Mouse (Mus musculus): ENCODE results near the gene Bet1l. TPM values are rescaled to one million over a fixed set of nuclear protein-coding genes. Genes with fewer than 3 reads are reported as not detected.

Bet1l gene
- polyA plus RNA-seq (2014; fragmentation: Nextera tagmentation; extraction: Ambion mirVana), result 48.7 and 55.3 TPM in 2 replicates

- H3K4me1 ChIP-seq (ENCODE audit: control insufficient read depth, insufficient read depth, low read length), result peaks cover 13% of the 10 kb centered on the region
- ATAC-seq (ENCODE audit: insufficient number of reproducible peaks, insufficient read depth, low FRiP score, low read depth), result peak; percentile 30
- peak within 1 kb of the TSS; percentile 99 for H3K4me2 ChIP-seq (replicated peaks; ENCODE audit: low read depth, low read length)
- peak within 1 kb of the TSS; percentile 88 for H3K9ac ChIP-seq (replicated peaks; ENCODE audit: low read depth, low read length)
- no peaks in the 10 kb centered on the region for H3K27me3 ChIP-seq (ENCODE audit: control insufficient read depth, insufficient read depth, low read length)
- peak within 1 kb of the TSS; percentile 87 for H3K4me3 ChIP-seq (ENCODE audit: low read depth, low read length)
- peaks cover 56% of the 10 kb centered on the region for H3K36me3 ChIP-seq (ENCODE audit: control insufficient read depth, insufficient read depth, low read length)
- H3K9me3 ChIP-seq (ENCODE audit: control insufficient read depth, low read depth, low read length), result no peaks in the 10 kb centered on the region
- 36% methylated on average over 40 of the region's 40 CpGs for WGBS
- H3K27ac ChIP-seq (ENCODE audit: low read length), result peak within 1 kb of the TSS; percentile 94
These were observed at the start of gene Bet1l for GRCm38 (mm10) chr7:140857550-140858505. TSS of gene Bet1l (minus strand) at chr7:140857577.

DNA sequence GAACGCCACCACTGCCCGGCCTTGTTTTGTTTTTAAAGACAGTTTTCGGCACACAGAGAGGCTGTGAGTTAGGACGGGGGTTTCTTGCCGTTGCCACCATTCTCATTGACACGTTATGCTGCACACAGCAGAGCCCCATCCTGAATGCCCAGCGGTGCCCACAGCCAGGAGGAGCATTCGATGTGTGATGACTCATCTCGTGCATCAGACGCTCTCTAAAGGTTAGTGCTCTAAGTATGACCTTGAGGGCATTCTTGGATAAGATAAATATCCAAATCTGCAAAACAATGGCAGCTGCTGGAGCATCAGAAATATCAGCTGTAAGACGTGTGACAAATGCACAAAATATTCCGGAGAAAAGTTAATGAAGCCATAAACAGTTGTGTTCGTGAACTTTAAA, 49.8 kb upstream of the Bet1l start:
- Histone ChIP-seq H3K9me3 (ENCODE audit: control insufficient read depth, low read depth, low read length) (no peaks in the 10 kb centered on the region), H3K27ac (ENCODE audit: low read length) (no peak overlapping the region), H3K4me1 (ENCODE audit: control insufficient read depth, insufficient read depth, low read length) (no peaks in the 10 kb centered on the region), H3K9ac (replicated peaks; ENCODE audit: low read depth, low read length) (no peak overlapping the region), H3K27me3 (ENCODE audit: control insufficient read depth, insufficient read depth, low read length) (no peaks in the 10 kb centered on the region), H3K36me3 (ENCODE audit: control insufficient read depth, insufficient read depth, low read length) (no peaks in the 10 kb centered on the region), H3K4me2 (replicated peaks; ENCODE audit: low read depth, low read length) (no peak overlapping the region), H3K4me3 (ENCODE audit: low read depth, low read length) (no peak overlapping the region)
- no peak for ATAC-seq (ENCODE audit: insufficient number of reproducible peaks, insufficient read depth, low FRiP score, low read depth)
- 72% methylated on average over 13 of the region's 13 CpGs for WGBS

DNA sequence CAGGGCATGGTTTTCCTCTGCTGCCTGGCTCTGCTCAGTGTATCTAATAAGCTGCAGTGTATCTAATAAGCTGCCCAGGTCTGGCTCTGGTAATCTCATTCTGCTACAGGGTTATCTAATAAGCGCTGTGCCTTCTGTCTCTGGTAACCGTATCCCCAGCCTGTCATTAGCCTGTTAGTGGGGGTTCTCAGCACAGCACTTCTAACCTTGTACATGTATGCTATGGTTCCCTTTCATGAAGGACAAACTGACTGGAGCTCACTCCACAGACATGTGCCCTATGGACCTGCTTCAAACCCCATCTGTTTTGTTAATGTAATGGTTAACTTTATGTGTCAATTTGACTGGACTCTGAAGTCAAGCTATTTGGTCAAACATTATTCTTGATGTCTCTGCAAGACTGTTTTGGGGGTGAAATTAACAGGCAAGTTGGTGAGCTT, 48.3 kb upstream of the Bet1l start:
- Histone ChIP-seq H3K9me3 (ENCODE audit: control insufficient read depth, low read depth, low read length) (no peaks in the 10 kb centered on the region), H3K36me3 (ENCODE audit: control insufficient read depth, insufficient read depth, low read length) (no peaks in the 10 kb centered on the region), H3K27ac (ENCODE audit: low read length) (no peak overlapping the region), H3K4me1 (ENCODE audit: control insufficient read depth, insufficient read depth, low read length) (no peaks in the 10 kb centered on the region), H3K4me3 (ENCODE audit: low read depth, low read length) (no peak overlapping the region), H3K9ac (replicated peaks; ENCODE audit: low read depth, low read length) (no peak overlapping the region), H3K4me2 (replicated peaks; ENCODE audit: low read depth, low read length) (no peak overlapping the region), H3K27me3 (ENCODE audit: control insufficient read depth, insufficient read depth, low read length) (no peaks in the 10 kb centered on the region)
- ATAC-seq (ENCODE audit: insufficient number of reproducible peaks, insufficient read depth, low FRiP score, low read depth), result no peak
- 77% methylated on average over 2 of the region's 2 CpGs for WGBS

DNA sequence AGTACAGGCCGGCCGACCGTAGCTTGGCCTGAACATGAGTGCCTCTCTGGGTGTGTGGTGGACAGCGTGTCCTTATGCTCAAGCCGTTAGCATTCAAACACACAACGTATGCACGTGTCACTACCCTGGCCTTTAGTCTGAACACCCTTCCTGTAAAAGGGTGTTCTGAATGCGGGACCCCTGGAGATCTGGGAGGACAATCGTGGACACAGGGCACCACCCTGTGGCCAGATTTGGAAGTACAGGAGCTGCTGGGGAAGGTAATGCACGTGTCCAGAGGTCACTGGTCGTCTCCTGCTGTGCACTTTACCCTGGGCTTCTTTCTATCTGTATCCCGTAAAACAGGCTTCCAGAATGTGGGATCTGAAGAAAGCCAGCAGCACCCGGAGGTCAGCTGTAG, 45.8 kb upstream of the Bet1l start:
- Histone ChIP-seq H3K36me3 (ENCODE audit: control insufficient read depth, insufficient read depth, low read length) (peaks cover 10% of the 10 kb centered on the region), H3K9ac (replicated peaks; ENCODE audit: low read depth, low read length) (no peak overlapping the region), H3K4me2 (replicated peaks; ENCODE audit: low read depth, low read length) (no peak overlapping the region), H3K9me3 (ENCODE audit: control insufficient read depth, low read depth, low read length) (no peaks in the 10 kb centered on the region), H3K4me1 (ENCODE audit: control insufficient read depth, insufficient read depth, low read length) (no peaks in the 10 kb centered on the region), H3K27me3 (ENCODE audit: control insufficient read depth, insufficient read depth, low read length) (no peaks in the 10 kb centered on the region), H3K27ac (ENCODE audit: low read length) (no peak overlapping the region), H3K4me3 (ENCODE audit: low read depth, low read length) (no peak overlapping the region)
- peak; percentile 35; the same call in 1 of the 2 replicates for ATAC-seq (ENCODE audit: insufficient number of reproducible peaks, insufficient read depth, low FRiP score, low read depth)
- 24% methylated on average over 13 of the region's 13 CpGs for WGBS

GRCm38 (mm10) chr7:140902036-140902875, 44.9 kb upstream of the Bet1l start:
- Histone ChIP-seq H3K36me3 (ENCODE audit: control insufficient read depth, insufficient read depth, low read length) (peaks cover 18% of the 10 kb centered on the region), H3K9me3 (ENCODE audit: control insufficient read depth, low read depth, low read length) (no peaks in the 10 kb centered on the region), H3K4me1 (ENCODE audit: control insufficient read depth, insufficient read depth, low read length) (no peaks in the 10 kb centered on the region), H3K4me2 (replicated peaks; ENCODE audit: low read depth, low read length) (no peak overlapping the region), H3K27ac (ENCODE audit: low read length) (no peak overlapping the region), H3K9ac (replicated peaks; ENCODE audit: low read depth, low read length) (no peak overlapping the region), H3K4me3 (ENCODE audit: low read depth, low read length) (no peak overlapping the region), H3K27me3 (ENCODE audit: control insufficient read depth, insufficient read depth, low read length) (no peaks in the 10 kb centered on the region)
- ATAC-seq (ENCODE audit: insufficient number of reproducible peaks, insufficient read depth, low FRiP score, low read depth), result no peak
- 79% methylated on average over 15 of the region's 15 CpGs for WGBS

DNA sequence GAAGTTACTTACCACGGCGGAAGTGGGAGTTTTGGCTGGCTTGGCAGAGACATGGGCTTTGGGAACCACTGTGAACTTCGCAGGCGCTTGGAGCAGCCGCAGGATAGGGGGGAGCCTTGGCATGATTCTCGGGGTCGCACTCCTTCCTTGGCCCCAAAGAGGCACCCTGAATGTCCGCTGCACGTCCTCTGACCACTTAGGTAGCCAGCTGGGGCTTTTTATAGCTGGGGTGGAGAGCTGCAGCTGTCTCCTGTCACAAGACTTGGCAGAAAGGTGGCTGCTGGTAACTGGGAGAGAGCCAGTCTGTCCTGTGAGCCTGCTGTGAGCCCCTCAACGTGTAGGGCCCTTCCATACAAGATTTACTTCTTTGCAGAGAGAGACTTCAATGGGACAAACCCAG, 42.8 kb upstream of the Bet1l start, which contains the start of gene Cox8b:
Cox8b (minus strand) TSS at position 227 of the 400 bp plus-strand sequence.
- Histone ChIP-seq H3K36me3 (ENCODE audit: control insufficient read depth, insufficient read depth, low read length) (peaks cover 27% of the 10 kb centered on the region), H3K4me2 (replicated peaks; ENCODE audit: low read depth, low read length) (no peak within 1 kb of the TSS), H3K9ac (replicated peaks; ENCODE audit: low read depth, low read length) (no peak within 1 kb of the TSS), H3K4me3 (ENCODE audit: low read depth, low read length) (no peak within 1 kb of the TSS), H3K9me3 (ENCODE audit: control insufficient read depth, low read depth, low read length) (no peaks in the 10 kb centered on the region), H3K27me3 (ENCODE audit: control insufficient read depth, insufficient read depth, low read length) (no peaks in the 10 kb centered on the region), H3K27ac (ENCODE audit: low read length) (no peak within 1 kb of the TSS), H3K4me1 (ENCODE audit: control insufficient read depth, insufficient read depth, low read length) (no peaks in the 10 kb centered on the region)
- ATAC-seq (ENCODE audit: insufficient number of reproducible peaks, insufficient read depth, low FRiP score, low read depth), result no peak
- WGBS, result 51% methylated on average over 10 of the region's 10 CpGs

DNA sequence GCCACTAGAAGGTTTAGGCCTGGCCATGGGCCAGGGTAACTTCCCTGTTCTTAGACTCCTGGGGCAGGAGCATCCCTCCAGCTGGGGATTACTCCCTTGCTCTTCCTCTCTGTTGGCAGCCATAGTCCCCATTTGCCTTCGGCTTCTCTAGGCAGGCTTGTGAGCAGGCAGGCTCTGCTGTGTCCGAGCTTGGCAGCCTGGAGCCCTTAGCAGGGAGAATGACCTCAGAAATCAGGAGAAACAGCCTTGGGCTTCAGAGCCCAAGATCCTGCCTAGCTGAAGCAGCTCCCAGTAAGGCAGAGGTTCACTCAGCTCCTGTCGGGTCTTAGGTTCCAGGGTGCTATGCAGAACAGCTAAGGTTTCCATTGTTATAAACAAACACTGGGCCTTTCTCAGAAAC, 41.7 kb upstream of the Bet1l start:
- no peak overlapping the region for H3K27ac ChIP-seq (ENCODE audit: low read length)
- ATAC-seq (ENCODE audit: insufficient number of reproducible peaks, insufficient read depth, low FRiP score, low read depth), result no peak
- peaks cover 34% of the 10 kb centered on the region for H3K36me3 ChIP-seq (ENCODE audit: control insufficient read depth, insufficient read depth, low read length)
- no peak overlapping the region for H3K4me2 ChIP-seq (replicated peaks; ENCODE audit: low read depth, low read length)
- WGBS, result 69% methylated on average over 3 of the region's 3 CpGs
- H3K27me3 ChIP-seq (ENCODE audit: control insufficient read depth, insufficient read depth, low read length), result no peaks in the 10 kb centered on the region
- H3K4me1 ChIP-seq (ENCODE audit: control insufficient read depth, insufficient read depth, low read length), result no peaks in the 10 kb centered on the region
- no peaks in the 10 kb centered on the region for H3K9me3 ChIP-seq (ENCODE audit: control insufficient read depth, low read depth, low read length)
- H3K4me3 ChIP-seq (ENCODE audit: low read depth, low read length), result no peak overlapping the region
- no peak overlapping the region for H3K9ac ChIP-seq (replicated peaks; ENCODE audit: low read depth, low read length)

DNA sequence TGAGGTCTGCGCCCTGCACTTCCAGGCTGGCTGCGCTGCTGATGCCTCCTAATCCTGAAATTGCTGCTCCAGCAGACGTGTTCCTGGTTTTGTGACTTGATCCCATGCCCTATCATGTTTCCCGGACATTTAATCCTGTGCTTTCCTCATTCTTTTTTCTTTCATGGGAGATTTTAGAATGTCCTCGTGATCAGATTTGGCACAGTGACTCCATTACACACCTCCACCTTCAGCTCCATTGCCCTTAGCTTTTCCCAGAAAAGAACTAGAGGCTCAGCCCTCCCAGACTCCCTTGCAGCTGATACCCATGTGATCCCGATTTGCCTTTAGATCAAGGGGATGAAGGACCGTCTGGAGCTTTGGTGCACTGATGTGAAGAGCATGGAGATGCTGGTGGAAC, 40.5 kb upstream of the Bet1l start:
- H3K9me3 ChIP-seq (ENCODE audit: control insufficient read depth, low read depth, low read length), result no peaks in the 10 kb centered on the region
- H3K36me3 ChIP-seq (ENCODE audit: control insufficient read depth, insufficient read depth, low read length), result peaks cover 36% of the 10 kb centered on the region
- no peak overlapping the region for H3K4me2 ChIP-seq (replicated peaks; ENCODE audit: low read depth, low read length)
- no peaks in the 10 kb centered on the region for H3K4me1 ChIP-seq (ENCODE audit: control insufficient read depth, insufficient read depth, low read length)
- H3K27ac ChIP-seq (ENCODE audit: low read length), result no peak overlapping the region
- ATAC-seq (ENCODE audit: insufficient number of reproducible peaks, insufficient read depth, low FRiP score, low read depth), result no peak
- H3K4me3 ChIP-seq (ENCODE audit: low read depth, low read length), result no peak overlapping the region
- WGBS, result 87% methylated on average over 7 of the region's 7 CpGs
- no peaks in the 10 kb centered on the region for H3K27me3 ChIP-seq (ENCODE audit: control insufficient read depth, insufficient read depth, low read length)
- H3K9ac ChIP-seq (replicated peaks; ENCODE audit: low read depth, low read length), result no peak overlapping the region

Data from stomach, embryonic 14.5 days (tissue).